Mouse (Mus musculus) heart, postnatal 0 days (tissue): ENCODE data around the gene Hrh3.

Experiments
- CTCF ChIP-seq: IDR thresholded peaks from 2 replicates; pipeline ENCODE4 v1.5.1; 2016; ENCODE audit warnings: antibody characterized with exemption, control low read depth, low read depth
- EP300 ChIP-seq: IDR thresholded peaks from 2 replicates; pipeline ENCODE4 v1.6.1; 2016; ENCODE audit warnings: antibody characterized with exemption, low read depth

DNA sequence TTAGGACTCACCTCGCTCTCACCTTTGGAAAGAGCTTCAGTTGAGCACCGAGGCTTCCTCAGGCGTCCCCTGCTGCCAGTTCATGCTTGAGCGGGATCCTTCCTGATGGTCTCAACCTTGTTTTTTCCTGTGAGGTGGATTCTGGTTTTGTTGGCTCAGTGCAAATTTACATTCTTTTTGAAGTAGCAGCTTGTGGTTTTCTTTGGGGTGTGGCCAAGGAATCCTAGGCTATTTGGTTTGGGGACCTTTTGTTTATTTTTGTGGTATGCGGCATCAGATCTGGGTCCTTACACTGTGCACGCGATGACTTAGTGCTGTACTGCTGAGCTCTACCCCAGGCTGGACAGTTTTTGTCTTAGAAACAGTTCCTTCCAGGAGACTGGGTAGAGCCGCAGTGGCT is 23.6 kb downstream of the Hrh3 start:
- TF ChIP-seq CTCF: no peak
- TF ChIP-seq EP300: no peak
